Mouse (Mus musculus) intestine, postnatal 0 days (tissue): Measurements from ENCODE around the gene C530008M17Rik. TPM values are rescaled to one million over a fixed set of nuclear protein-coding genes. Genes with fewer than 3 reads are reported as not detected.
"Not testable (repeated sequence)": the region's sequence is repeated elsewhere in the genome, so short reads cannot be mapped to it uniquely, and the experiment has no call there.

ENCODE experiments used
- ATAC-seq: fragments of 200-750 bp; cut with Nextera tagmentation; 2 replicates; pipeline ENCODE4 v1.8.0; 2017; ENCODE audit warnings: mild to moderate bottlenecking, moderate TSS enrichment, moderate library complexity
- H3K27ac ChIP-seq: fragments of 300-500 bp; sonication (generic); 2 replicates; pipeline ENCODE4 v1.5.1; 2014; ENCODE audit warnings: mild to moderate bottlenecking, low read depth, low read length, moderate library complexity
- H3K27me3 ChIP-seq: fragments of 300-500 bp; sonication (generic); replicated peaks from 2 replicates; pipeline ENCODE4 v1.6.1; 2014; ENCODE audit warnings: low read length, mixed read lengths; ENCODE audit not compliant: control insufficient read depth, insufficient read depth
- H3K36me3 ChIP-seq: fragments of 300-500 bp; sonication (generic); 2 replicates; pipeline ENCODE4 v1.6.1; 2014; ENCODE audit warnings: mild to moderate bottlenecking, moderate library complexity; ENCODE audit not compliant: control insufficient read depth, insufficient read depth
- H3K4me1 ChIP-seq: fragments of 300-500 bp; sonication (generic); replicated peaks from 2 replicates; pipeline ENCODE4 v1.6.1; 2014; ENCODE audit warnings: antibody characterized with exemption, low read length, mixed read lengths; ENCODE audit not compliant: control insufficient read depth, insufficient read depth
- H3K4me2 ChIP-seq: fragments of 300-500 bp; sonication (generic); replicated peaks from 2 replicates; pipeline ENCODE4 v1.6.1; 2014; ENCODE audit warnings: low read depth, mild to moderate bottlenecking, moderate library complexity
- H3K4me3 ChIP-seq: fragments of 300-500 bp; sonication (generic); 2 replicates; pipeline ENCODE4 v1.5.1; 2014; ENCODE audit warnings: low read depth, low read length
- H3K9ac ChIP-seq: fragments of 300-500 bp; sonication (generic); 2 replicates; pipeline ENCODE4 v1.6.1; 2014; ENCODE audit warnings: mild to moderate bottlenecking, low read depth, low read length
- H3K9me3 ChIP-seq: fragments of 300-500 bp; sonication (generic); 2 replicates; pipeline ENCODE4 v1.6.1; 2016; ENCODE audit warnings: mixed run types; ENCODE audit not compliant: control insufficient read depth
- CTCF ChIP-seq: sonication (generic); IDR thresholded peaks from 2 replicates; pipeline ENCODE4 v1.5.1; 2016; ENCODE audit warnings: low read depth, mild to moderate bottlenecking, control low read depth, antibody characterized with exemption, moderate library complexity
- WGBS: fragments of 180-500 bp; shearing (Covaris S2); extraction: QIAGEN DNeasy Blood & Tissue Kit; methylation state at CpG from one replicate; pipeline ENCODE4 v1.1.7; 2014; 5-methylcytosine and 5-hydroxymethylcytosine counted together
- polyA plus RNA-seq: library from polyadenylated mRNA; unstranded; fragments of >200 nt; fragmentation: Nextera tagmentation; extraction: Ambion mirVana; gene quantifications from 2 replicates; pipeline ENCODE4 v1.2.1, GENCODE M21; 2015

Gene C530008M17Rik
- polyA plus RNA-seq, 1 experiment from 2014 or later = 15.3 TPM

GRCm38 (mm10) chr5:76904713-76905404 is 248.5 kb downstream of the C530008M17Rik start:
- H3K27me3 ChIP-seq = no peaks in the 10 kb centered on the region
- peak overlapping the region; percentile 77 for H3K9ac ChIP-seq
- 1% methylated on average over 19 of the region's 19 CpGs for WGBS

DNA sequence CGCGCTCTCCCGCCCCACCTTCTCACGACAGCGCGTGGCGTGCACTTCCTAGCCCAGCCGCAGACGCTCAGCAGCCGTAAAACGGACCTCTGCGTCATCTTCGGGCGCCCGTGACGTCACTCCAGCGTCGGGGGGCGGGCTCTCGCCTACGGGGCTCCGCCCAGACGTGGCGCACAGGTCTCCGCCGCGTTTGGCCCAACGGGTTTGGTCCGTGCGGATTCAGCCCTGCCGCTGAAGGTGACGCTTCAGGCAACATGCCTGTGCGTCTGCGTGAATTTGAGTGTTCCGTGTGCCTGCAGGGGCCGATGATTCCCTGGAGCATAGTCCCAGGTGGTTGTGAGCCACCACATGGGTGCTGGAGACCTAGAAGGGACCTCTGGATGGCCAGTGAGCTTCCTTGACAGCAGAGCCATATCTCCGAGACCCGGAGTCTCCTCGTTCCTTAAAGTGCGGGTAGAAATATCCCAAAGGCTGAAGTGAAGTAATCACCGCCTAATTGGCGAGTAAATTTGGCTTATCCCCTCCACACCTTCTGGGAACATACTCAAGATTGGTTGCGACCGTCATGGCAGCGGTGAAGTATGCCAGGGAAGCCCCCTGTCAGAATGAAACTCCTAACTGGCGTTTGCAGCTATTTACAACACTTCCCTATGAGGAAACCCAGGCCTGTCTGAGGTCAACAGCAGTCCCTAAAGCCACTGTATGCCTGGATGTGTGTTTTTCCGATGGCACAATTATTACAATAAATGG is 249.3 kb downstream of the C530008M17Rik start, which contains the start of gene Aasdh:
TSS of gene Aasdh (minus strand) at position 110 of the 750 bp plus-strand sequence.
- Histone ChIP-seq H3K27me3 (no peaks in the 10 kb centered on the region), H3K4me1 (no peaks in the 10 kb centered on the region), H3K36me3 (no peaks in the 10 kb centered on the region), H3K4me2 (peak within 1 kb of the TSS; percentile 81), H3K9ac (peak within 1 kb of the TSS; percentile 77), H3K27ac (peak within 1 kb of the TSS; percentile 82), H3K9me3 (no peaks in the 10 kb centered on the region), H3K4me3 (peak within 1 kb of the TSS; percentile 72)
- WGBS = under 1% methylated on average over 47 of the region's 47 CpGs
- ATAC-seq = peak; percentile 97
- peak; percentile 53 for TF ChIP-seq CTCF

More at GRCm38 (mm10) chr5:76904713-76905404, 248.5 kb downstream of the C530008M17Rik start:
- H3K36me3 ChIP-seq = no peaks in the 10 kb centered on the region
- ATAC-seq = peak; percentile 54
- H3K9me3 ChIP-seq = no peaks in the 10 kb centered on the region
- peak overlapping the region; percentile 61 for H3K27ac ChIP-seq
- H3K4me2 ChIP-seq = peak overlapping the region; percentile 81
- no peaks in the 10 kb centered on the region for H3K4me1 ChIP-seq
- no peak for TF ChIP-seq CTCF
- peak overlapping the region; percentile 72 for H3K4me3 ChIP-seq

- no peaks in the 10 kb centered on the region for H3K36me3 ChIP-seq
- H3K27me3 ChIP-seq = no peaks in the 10 kb centered on the region
- peak overlapping the region; percentile 81 for H3K4me2 ChIP-seq
- H3K27ac ChIP-seq = no peak overlapping the region
- peak overlapping the region; percentile 77; the same call in 1 of the 2 replicates for H3K9ac ChIP-seq
- no peaks in the 10 kb centered on the region for H3K4me1 ChIP-seq
- TF ChIP-seq CTCF = no peak
- ATAC-seq = no peak
- H3K4me3 ChIP-seq = peak overlapping the region; percentile 72
- H3K9me3 ChIP-seq = no peaks in the 10 kb centered on the region
- WGBS = 27% methylated on average over 3 of the region's 3 CpGs
These were observed 249.8 kb downstream of the C530008M17Rik start for GRCm38 (mm10) chr5:76906155-76906499.

- no peak overlapping the region for H3K4me3 ChIP-seq
- no peaks in the 10 kb centered on the region for H3K4me1 ChIP-seq
- no peak overlapping the region for H3K4me2 ChIP-seq
- H3K27me3 ChIP-seq = no peaks in the 10 kb centered on the region
- no peak for TF ChIP-seq CTCF
- no peak overlapping the region for H3K9ac ChIP-seq
- H3K9me3 ChIP-seq = no peaks in the 10 kb centered on the region
- WGBS = 70% methylated on average over 3 of the region's 3 CpGs
- H3K27ac ChIP-seq = no peak overlapping the region
- no peaks in the 10 kb centered on the region; the same call in 1 of the 2 replicates for H3K36me3 ChIP-seq
- ATAC-seq = no peak
These were observed 254.5 kb downstream of the C530008M17Rik start for GRCm38 (mm10) chr5:76910807-76911206.

DNA sequence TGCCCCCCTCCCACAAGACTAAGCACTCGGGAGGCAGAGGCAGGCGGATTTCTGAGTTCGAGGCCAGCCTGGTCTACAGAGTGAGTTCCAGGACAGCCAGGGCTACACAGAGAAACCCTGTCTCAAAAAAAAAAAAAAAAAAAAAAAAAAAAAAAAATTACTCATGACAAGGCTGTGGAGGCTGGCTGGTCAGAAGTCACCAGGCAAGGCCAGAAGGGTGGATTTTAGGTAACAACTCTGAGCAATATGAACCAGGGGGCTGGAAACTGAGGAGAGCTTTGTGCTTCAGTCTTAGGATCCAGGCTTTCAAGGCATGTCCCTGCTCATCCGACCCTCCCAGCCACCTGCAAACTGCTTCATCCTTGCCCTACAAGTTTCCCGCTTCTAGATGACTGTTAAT is 256.2 kb downstream of the C530008M17Rik start:
- H3K27me3 ChIP-seq, H3K9me3 ChIP-seq, H3K4me1 ChIP-seq, H3K36me3 ChIP-seq, H3K4me2 ChIP-seq, ATAC-seq, H3K27ac ChIP-seq, H3K4me3 ChIP-seq, H3K9ac ChIP-seq: not testable (repeated sequence)
- WGBS = 90% methylated on average over 5 of the region's 5 CpGs

GRCm38 (mm10) chr5:76922833-76923232 is 266.5 kb downstream of the C530008M17Rik start:
- H3K27ac ChIP-seq = no peak overlapping the region
- H3K27me3 ChIP-seq = no peaks in the 10 kb centered on the region
- H3K9me3 ChIP-seq = no peaks in the 10 kb centered on the region
- H3K36me3 ChIP-seq = peaks cover 22% of the 10 kb centered on the region; the same call in 1 of the 2 replicates
- TF ChIP-seq CTCF = no peak
- WGBS = 85% methylated on average over 4 of the region's 4 CpGs
- no peak for ATAC-seq
- H3K4me3 ChIP-seq = no peak overlapping the region
- no peak overlapping the region for H3K4me2 ChIP-seq
- no peak overlapping the region for H3K9ac ChIP-seq
- H3K4me1 ChIP-seq = no peaks in the 10 kb centered on the region

Other genes with a start within 250 kb of the C530008M17Rik start
- gene Gm7271, start 172.5 kb upstream of the C530008M17Rik start, polyA plus RNA-seq = not detected in 2 replicates
- gene Exoc1, start 127.2 kb upstream of the C530008M17Rik start, polyA plus RNA-seq = 14.1 and 15.2 TPM in 2 replicates
- 1.9 TPM in 2 replicates for gene Cep135, start 67.8 kb upstream of the C530008M17Rik start, polyA plus RNA-seq
- 4.1 and 7.5 TPM in 2 replicates for gene Aasdh, start 249.0 kb downstream of the C530008M17Rik start, polyA plus RNA-seq